Mouse (Mus musculus): ENCODE results near the gene Dpep2nb. TPM values are rescaled to one million over a fixed set of nuclear protein-coding genes. Genes with fewer than 3 reads are reported as not detected.
A peak's percentile ranks its signal among the peaks of the same experiment; 100 is the strongest.
"Not testable (repeated sequence)": the region's sequence is repeated elsewhere in the genome, so short reads cannot be mapped to it uniquely, and the experiment has no call there.

Dpep2nb gene
- total RNA-seq (2021), result not detected in 2 replicates
- long read RNA-seq, result 0 reads

- DNase-seq, result no peak
Measured at GRCm38 (mm10) chr8:106005875-106006274, at the start of gene Dpep2nb. TSS of gene Dpep2nb (minus strand) at chr8:106005975.

- no peak for DNase-seq
Measured at GRCm38 (mm10) chr8:106055038-106055437, 49.3 kb upstream of the Dpep2nb start.

- peak; percentile 10 for DNase-seq
Measured at GRCm38 (mm10) chr8:106054190-106054811, 48.5 kb upstream of the Dpep2nb start.

GRCm38 (mm10) chr8:106052510-106053089, 46.8 kb upstream of the Dpep2nb start:
- no peak for DNase-seq

GRCm38 (mm10) chr8:106051068-106051467, 45.3 kb upstream of the Dpep2nb start:
- DNase-seq, result no peak

- no peak for DNase-seq
Measured at GRCm38 (mm10) chr8:106049840-106050239, 44.1 kb upstream of the Dpep2nb start.

GRCm38 (mm10) chr8:106047854-106048630, 42.3 kb upstream of the Dpep2nb start:
- DNase-seq, result no peak

- no peak for DNase-seq
Measured at GRCm38 (mm10) chr8:106046872-106047559, 41.2 kb upstream of the Dpep2nb start.

GRCm38 (mm10) chr8:106044151-106044550, 38.4 kb upstream of the Dpep2nb start:
- DNase-seq, result no peak

GRCm38 (mm10) chr8:106043055-106043454, 37.3 kb upstream of the Dpep2nb start:
- DNase-seq, result no peak

GRCm38 (mm10) chr8:106040218-106040617, 34.4 kb upstream of the Dpep2nb start:
- no peak for DNase-seq

GRCm38 (mm10) chr8:106039605-106040004, 33.8 kb upstream of the Dpep2nb start:
- no peak for DNase-seq

- no peak for DNase-seq
Measured at GRCm38 (mm10) chr8:106038721-106039120, 32.9 kb upstream of the Dpep2nb start.

- DNase-seq, result peak; percentile 72
Measured at GRCm38 (mm10) chr8:106022483-106022882, 16.7 kb upstream of the Dpep2nb start.

GRCm38 (mm10) chr8:106018039-106018438, 12.3 kb upstream of the Dpep2nb start:
- DNase-seq, result no peak

GRCm38 (mm10) chr8:106017130-106017529, 11.4 kb upstream of the Dpep2nb start:
- no peak for DNase-seq

- no peak for DNase-seq
Measured at GRCm38 (mm10) chr8:106016284-106016683, 10.5 kb upstream of the Dpep2nb start.

- DNase-seq, result not testable (repeated sequence)
Measured at GRCm38 (mm10) chr8:106012203-106012602, 6.4 kb upstream of the Dpep2nb start.

GRCm38 (mm10) chr8:106011643-106011986, 5.8 kb upstream of the Dpep2nb start, which contains the start of gene Ddx28:
TSS of gene Ddx28 (minus strand) at chr8:106011882.
- no peak for DNase-seq

GRCm38 (mm10) chr8:106010748-106011642, 5.2 kb upstream of the Dpep2nb start:
- peak; percentile 93 for DNase-seq

- DNase-seq, result not testable (repeated sequence)
Measured at GRCm38 (mm10) chr8:106007891-106008290, 2.1 kb upstream of the Dpep2nb start.

- no peak for DNase-seq
Measured at GRCm38 (mm10) chr8:106007135-106007534, 1.4 kb upstream of the Dpep2nb start.
